Mouse (Mus musculus) forebrain, embryonic 13.5 days (tissue): ENCODE measurements around the gene Rhbdf1. TPM values are rescaled to one million over a fixed set of nuclear protein-coding genes. Genes with fewer than 3 reads are reported as not detected.

Source experiments
- ATAC-seq: fragments of 200-750 bp; cut with Nextera tagmentation; 2 replicates; pipeline ENCODE4 v1.8.0; 2017
- H3K27ac ChIP-seq: fragments of 300-500 bp; sonication (generic); 2 replicates; pipeline ENCODE4 v1.5.1; 2015; ENCODE audit warnings: inconsistent platforms, mild to moderate bottlenecking, moderate library complexity
- H3K27me3 ChIP-seq: fragments of 300-500 bp; sonication (generic); 2 replicates; pipeline ENCODE4 v1.6.1; 2015; ENCODE audit warnings: mild to moderate bottlenecking, inconsistent platforms
- H3K36me3 ChIP-seq: fragments of 300-500 bp; sonication (generic); 2 replicates; pipeline ENCODE4 v1.6.1; 2015; ENCODE audit warnings: mild to moderate bottlenecking, inconsistent platforms; ENCODE audit not compliant: poor library complexity, severe bottlenecking
- H3K4me1 ChIP-seq: fragments of 300-500 bp; sonication (generic); 2 replicates; pipeline ENCODE4 v1.6.1; 2015; ENCODE audit warnings: inconsistent platforms
- H3K4me2 ChIP-seq: fragments of 300-500 bp; sonication (generic); 2 replicates; pipeline ENCODE4 v1.6.1; 2015; ENCODE audit warnings: inconsistent platforms, mild to moderate bottlenecking, moderate library complexity
- H3K4me3 ChIP-seq: fragments of 300-500 bp; sonication (generic); 2 replicates; pipeline ENCODE4 v1.5.1; 2015; ENCODE audit warnings: mild to moderate bottlenecking, inconsistent platforms
- H3K9ac ChIP-seq: fragments of 300-500 bp; sonication (generic); 2 replicates; pipeline ENCODE4 v1.6.1; 2015; ENCODE audit warnings: mild to moderate bottlenecking, inconsistent platforms
- H3K9me3 ChIP-seq: fragments of 300-500 bp; sonication (generic); replicated peaks from 2 replicates; pipeline ENCODE4 v1.6.1; 2016; ENCODE audit warnings: inconsistent platforms
- WGBS: fragments of 180-500 bp; shearing (Covaris S2); methylation state at CpG from one replicate; pipeline ENCODE4 v1.1.7; 2015; 5-methylcytosine and 5-hydroxymethylcytosine counted together
- polyA plus RNA-seq: library from polyadenylated mRNA; unstranded; fragments of >200 nt; fragmentation: Nextera tagmentation; extraction: Ambion mirVana; gene quantifications from 2 replicates; pipeline ENCODE4 v1.2.1, GENCODE M21; 2015

Rhbdf1 gene
- polyA plus RNA-seq, result 9.7 and 12.3 TPM in 2 replicates

GRCm38 (mm10) chr11:32221951-32222409, at the start of gene Rhbdf1:
TSS of gene Rhbdf1 (minus strand) at chr11:32222300.
- no peaks in the 10 kb centered on the region for H3K9me3 ChIP-seq
- H3K4me2 ChIP-seq, result peak within 1 kb of the TSS; percentile 99
- H3K27ac ChIP-seq, result peak within 1 kb of the TSS; percentile 51
- H3K36me3 ChIP-seq, result no peaks in the 10 kb centered on the region
- peaks cover 54% of the 10 kb centered on the region for H3K4me1 ChIP-seq
- peak within 1 kb of the TSS; percentile 74 for H3K9ac ChIP-seq
- WGBS, result under 1% methylated on average over 57 of the region's 72 CpGs
- ATAC-seq, result peak; percentile 41
- H3K27me3 ChIP-seq, result peaks cover 51% of the 10 kb centered on the region
- H3K4me3 ChIP-seq, result peak within 1 kb of the TSS; percentile 62

DNA sequence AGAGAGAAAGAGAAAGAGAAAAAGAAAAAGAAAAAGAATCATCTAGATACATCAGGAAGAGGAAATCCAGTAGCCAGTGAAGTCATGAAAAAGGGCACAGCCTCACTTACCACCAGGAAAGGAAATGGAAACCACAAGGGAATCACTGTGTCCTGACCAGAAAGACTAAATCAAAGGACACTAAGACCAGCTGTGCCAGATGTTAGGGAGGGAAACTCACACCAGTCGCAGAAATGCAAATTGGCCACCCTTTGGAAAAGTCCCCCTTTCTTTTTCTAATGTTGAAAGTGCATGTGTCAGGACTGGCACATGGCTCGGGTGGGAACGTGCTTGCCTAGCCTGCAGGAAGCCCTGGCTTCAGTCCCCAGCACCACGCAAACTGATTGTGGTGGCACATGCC, 49.1 kb upstream of the Rhbdf1 start:
- H3K4me1 ChIP-seq, result peaks cover 12% of the 10 kb centered on the region
- H3K36me3 ChIP-seq, result no peaks in the 10 kb centered on the region
- WGBS, result 55% methylated on average over 4 of the region's 4 CpGs
- no peak overlapping the region for H3K4me3 ChIP-seq
- no peak overlapping the region for H3K9ac ChIP-seq
- H3K27me3 ChIP-seq, result 0 out of 2 replicates have a peak, but pooled peaks cover 16% of the 10 kb centered on the region
- no peak overlapping the region for H3K4me2 ChIP-seq
- H3K27ac ChIP-seq, result no peak overlapping the region
- no peak for ATAC-seq
- H3K9me3 ChIP-seq, result no peaks in the 10 kb centered on the region

- ATAC-seq, result no peak
- Histone ChIP-seq H3K4me3 (no peak overlapping the region), H3K36me3 (no peaks in the 10 kb centered on the region), H3K9me3 (no peaks in the 10 kb centered on the region), H3K27me3 (0 out of 2 replicates have a peak, but pooled peaks cover 16% of the 10 kb centered on the region), H3K4me2 (no peak overlapping the region), H3K9ac (no peak overlapping the region), H3K4me1 (peaks cover 17% of the 10 kb centered on the region), H3K27ac (no peak overlapping the region)
- WGBS, result 85% methylated on average over 5 of the region's 5 CpGs
These were observed 46.9 kb upstream of the Rhbdf1 start for GRCm38 (mm10) chr11:32268952-32269351.

DNA sequence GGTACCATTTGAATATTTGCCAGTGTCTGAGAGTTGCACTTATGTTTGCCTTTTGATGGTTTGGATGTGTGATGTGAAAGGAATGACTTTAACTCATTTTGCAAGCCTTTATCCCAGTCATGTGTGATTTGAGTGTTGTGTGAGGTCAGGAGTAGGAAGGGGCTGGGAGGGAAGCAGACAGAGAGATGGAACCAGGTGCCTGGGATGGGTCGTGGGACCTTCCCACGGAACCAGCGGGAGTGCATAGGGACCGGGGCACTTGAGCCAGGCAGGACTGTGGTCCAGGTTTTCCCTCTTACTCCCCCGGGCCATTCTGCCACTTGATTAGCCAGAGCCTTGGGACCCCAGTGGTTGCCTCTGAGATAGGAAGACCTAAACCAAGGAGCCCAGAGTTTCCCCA, 45.9 kb upstream of the Rhbdf1 start:
- peak overlapping the region; percentile 73 for H3K4me2 ChIP-seq
- peak overlapping the region; percentile 96 for H3K27ac ChIP-seq
- WGBS, result 22% methylated on average over 5 of the region's 5 CpGs
- no peaks in the 10 kb centered on the region for H3K36me3 ChIP-seq
- no peaks in the 10 kb centered on the region for H3K9me3 ChIP-seq
- H3K27me3 ChIP-seq, result 0 out of 2 replicates have a peak, but pooled peaks cover 16% of the 10 kb centered on the region
- peak overlapping the region; percentile 92 for H3K9ac ChIP-seq
- H3K4me3 ChIP-seq, result peak overlapping the region; percentile 69
- peaks cover 17% of the 10 kb centered on the region for H3K4me1 ChIP-seq
- ATAC-seq, result peak; percentile 30

DNA sequence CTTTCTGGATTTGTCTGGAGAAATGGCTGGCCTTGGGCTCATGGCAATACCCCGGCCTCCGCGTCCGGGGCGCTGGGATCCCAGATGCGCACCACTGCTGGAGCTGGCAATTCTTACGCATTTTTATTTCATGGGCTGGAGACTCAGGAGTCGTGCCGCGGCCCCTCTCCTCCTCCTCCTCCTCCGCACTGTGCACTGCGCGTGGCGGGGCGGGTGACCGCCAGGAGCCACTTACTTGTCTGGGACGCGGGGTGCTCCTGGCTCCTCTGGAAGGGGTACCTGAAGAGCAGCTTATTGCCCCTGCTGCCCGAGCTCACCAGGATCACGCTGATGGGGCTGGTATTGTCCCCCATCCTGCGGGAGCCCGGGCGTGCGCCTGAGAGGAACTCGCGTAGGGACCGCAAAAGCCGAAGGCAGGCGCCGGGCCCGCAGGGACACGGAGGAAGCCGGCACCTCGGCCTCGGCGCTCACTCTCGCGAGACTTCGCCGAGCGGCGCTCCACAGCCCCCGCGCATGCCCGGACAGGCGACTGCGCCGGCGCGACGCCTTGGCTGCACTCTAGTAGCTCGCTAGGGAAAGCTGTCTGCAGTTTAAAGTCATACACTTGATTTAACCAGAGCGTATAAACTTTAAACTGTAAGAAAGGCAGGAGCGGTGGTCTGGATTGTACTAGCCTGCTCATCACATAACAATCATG, 45.2 kb upstream of the Rhbdf1 start, which contains the start of gene Nprl3:
Nprl3 (minus strand) TSS at position 520 of the 697 bp plus-strand sequence.
- Histone ChIP-seq H3K4me2 (peak within 1 kb of the TSS; percentile 73), H3K4me3 (peak within 1 kb of the TSS; percentile 69), H3K4me1 (peaks cover 17% of the 10 kb centered on the region), H3K27ac (peak within 1 kb of the TSS; percentile 96), H3K9ac (peak within 1 kb of the TSS; percentile 92), H3K9me3 (no peaks in the 10 kb centered on the region), H3K36me3 (peaks cover 6% of the 10 kb centered on the region; the same call in 1 of the 2 replicates), H3K27me3 (0 out of 2 replicates have a peak, but pooled peaks cover 16% of the 10 kb centered on the region)
- peak; percentile 100 for ATAC-seq
- under 1% methylated on average over 54 of the region's 54 CpGs for WGBS

DNA sequence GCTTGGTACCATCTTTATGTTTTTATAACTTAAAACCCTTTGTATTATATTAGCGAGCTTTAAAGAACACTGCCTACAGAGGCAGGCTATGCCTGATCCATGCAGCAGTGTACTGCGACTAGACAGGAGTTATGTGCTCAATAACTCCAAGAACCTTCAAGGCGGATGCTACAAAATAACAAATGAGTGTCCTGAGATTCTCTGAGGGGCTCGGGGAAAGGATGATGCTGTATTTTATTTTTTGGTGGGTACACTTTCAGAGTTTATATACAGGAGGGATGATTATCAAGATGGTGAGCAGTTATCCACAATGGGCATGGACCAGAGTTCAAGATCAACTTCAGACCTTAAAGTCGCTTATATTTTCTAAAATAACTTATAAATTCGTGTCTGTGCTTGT, 44.7 kb upstream of the Rhbdf1 start:
- Histone ChIP-seq H3K27ac (peak overlapping the region; percentile 96), H3K4me3 (peak overlapping the region; percentile 69), H3K36me3 (peaks cover 11% of the 10 kb centered on the region), H3K9me3 (no peaks in the 10 kb centered on the region), H3K27me3 (0 out of 2 replicates have a peak, but pooled peaks cover 16% of the 10 kb centered on the region), H3K4me2 (peak overlapping the region; percentile 73), H3K4me1 (peaks cover 17% of the 10 kb centered on the region), H3K9ac (peak overlapping the region; percentile 92)
- WGBS, result 30% methylated on average over 6 of the region's 6 CpGs
- ATAC-seq, result no peak

DNA sequence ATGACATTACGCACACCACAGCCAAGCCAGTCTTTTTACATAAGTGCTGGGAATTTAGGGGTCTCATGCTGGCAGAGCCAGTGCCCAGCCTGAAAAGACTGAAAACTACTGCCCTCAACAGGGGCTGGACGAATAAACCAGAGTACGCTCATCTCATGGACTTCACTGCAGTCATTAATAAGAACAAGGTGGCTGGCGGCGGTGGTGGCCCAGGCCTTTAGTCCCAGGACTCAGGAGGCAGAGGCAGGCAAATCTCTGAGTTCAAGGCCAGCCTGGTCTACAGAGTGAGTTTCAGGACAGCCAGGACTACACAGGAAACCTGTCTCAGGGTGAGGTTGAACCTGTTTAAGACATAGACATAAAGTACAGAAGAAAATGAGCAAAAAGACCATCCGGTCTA, 44.1 kb upstream of the Rhbdf1 start:
- H3K4me1 ChIP-seq, result peaks cover 17% of the 10 kb centered on the region
- H3K9ac ChIP-seq, result 0 out of 2 replicates have a peak overlapping the region, but pooled peaks have one; percentile 21
- H3K4me2 ChIP-seq, result 0 out of 2 replicates have a peak overlapping the region, but pooled peaks have one; percentile 3
- H3K9me3 ChIP-seq, result no peaks in the 10 kb centered on the region
- no peak for ATAC-seq
- H3K4me3 ChIP-seq, result no peak overlapping the region
- 0 out of 2 replicates have a peak, but pooled peaks cover 15% of the 10 kb centered on the region for H3K27me3 ChIP-seq
- WGBS, result 94% methylated on average over 6 of the region's 6 CpGs
- H3K36me3 ChIP-seq, result peaks cover 15% of the 10 kb centered on the region
- peak overlapping the region; percentile 35; the same call in 1 of the 2 replicates for H3K27ac ChIP-seq

GRCm38 (mm10) chr11:32265117-32265738, 43.1 kb upstream of the Rhbdf1 start:
- no peaks in the 10 kb centered on the region for H3K9me3 ChIP-seq
- H3K4me3 ChIP-seq, result no peak overlapping the region

GRCm38 (mm10) chr11:32262674-32263415, 40.7 kb upstream of the Rhbdf1 start:
- no peak for ATAC-seq
- H3K4me2 ChIP-seq, result no peak overlapping the region
- no peak overlapping the region for H3K4me3 ChIP-seq
- no peaks in the 10 kb centered on the region for H3K27me3 ChIP-seq
- WGBS, result 92% methylated on average over 10 of the region's 10 CpGs
- peaks cover 25% of the 10 kb centered on the region for H3K36me3 ChIP-seq
- H3K4me1 ChIP-seq, result peaks cover 12% of the 10 kb centered on the region
- no peaks in the 10 kb centered on the region for H3K9me3 ChIP-seq
- H3K9ac ChIP-seq, result no peak overlapping the region
- no peak overlapping the region for H3K27ac ChIP-seq

More at GRCm38 (mm10) chr11:32265117-32265738, 43.1 kb upstream of the Rhbdf1 start:
- no peak overlapping the region for H3K9ac ChIP-seq
- H3K4me2 ChIP-seq, result no peak overlapping the region
- 91% methylated on average over 3 of the region's 3 CpGs for WGBS
- 0 out of 2 replicates have a peak, but pooled peaks cover 14% of the 10 kb centered on the region for H3K27me3 ChIP-seq
- H3K27ac ChIP-seq, result no peak overlapping the region
- peaks cover 23% of the 10 kb centered on the region for H3K36me3 ChIP-seq
- peaks cover 17% of the 10 kb centered on the region for H3K4me1 ChIP-seq
- no peak for ATAC-seq

DNA sequence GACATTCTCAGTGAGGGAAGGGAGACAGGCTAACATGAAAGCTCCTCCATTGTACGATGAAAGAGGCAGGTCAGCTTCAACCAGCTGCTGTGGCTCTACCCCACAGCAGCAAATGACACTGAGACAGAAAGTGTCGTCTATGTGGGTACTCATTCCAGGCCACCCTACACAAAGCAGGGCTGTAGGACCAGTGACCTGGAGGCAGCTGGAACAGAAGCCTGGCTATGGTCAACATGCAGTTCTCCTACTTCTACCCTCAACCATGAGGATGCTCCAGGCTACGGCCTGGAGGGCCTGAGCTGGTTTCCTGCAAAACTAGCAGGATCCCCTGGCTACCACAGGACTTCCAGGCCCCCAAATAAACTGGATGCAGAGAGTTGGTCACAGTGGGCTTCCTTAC, 34.5 kb upstream of the Rhbdf1 start:
- 94% methylated on average over 3 of the region's 3 CpGs for WGBS
- no peak for ATAC-seq

GRCm38 (mm10) chr11:32256146-32256545, 34.0 kb upstream of the Rhbdf1 start:
- 97% methylated on average over 1 of the region's 1 CpGs for whole genome bisulfite sequencing
- Histone ChIP-seq H3K27ac (no peak overlapping the region), H3K4me2 (no peak overlapping the region), H3K9me3 (no peaks in the 10 kb centered on the region), H3K4me1 (no peaks in the 10 kb centered on the region), H3K9ac (no peak overlapping the region), H3K4me3 (no peak overlapping the region), H3K36me3 (peaks cover 58% of the 10 kb centered on the region), H3K27me3 (no peaks in the 10 kb centered on the region)
- no peak for ATAC-seq

More for the DNA sequence above, 34.5 kb upstream of the Rhbdf1 start:
- no peak overlapping the region for H3K27ac ChIP-seq
- peaks cover 55% of the 10 kb centered on the region for H3K36me3 ChIP-seq
- H3K9me3 ChIP-seq, result no peaks in the 10 kb centered on the region
- no peak overlapping the region for H3K4me2 ChIP-seq
- H3K4me3 ChIP-seq, result no peak overlapping the region
- no peaks in the 10 kb centered on the region for H3K4me1 ChIP-seq
- no peak overlapping the region for H3K9ac ChIP-seq
- H3K27me3 ChIP-seq, result no peaks in the 10 kb centered on the region
